Mouse (Mus musculus): ENCODE data around the gene 2300009A05Rik. TPM values are rescaled to one million over a fixed set of nuclear protein-coding genes. Genes with fewer than 3 reads are reported as not detected.

Gene 2300009A05Rik
- 18.7 TPM for total RNA-seq (2023)

DNA sequence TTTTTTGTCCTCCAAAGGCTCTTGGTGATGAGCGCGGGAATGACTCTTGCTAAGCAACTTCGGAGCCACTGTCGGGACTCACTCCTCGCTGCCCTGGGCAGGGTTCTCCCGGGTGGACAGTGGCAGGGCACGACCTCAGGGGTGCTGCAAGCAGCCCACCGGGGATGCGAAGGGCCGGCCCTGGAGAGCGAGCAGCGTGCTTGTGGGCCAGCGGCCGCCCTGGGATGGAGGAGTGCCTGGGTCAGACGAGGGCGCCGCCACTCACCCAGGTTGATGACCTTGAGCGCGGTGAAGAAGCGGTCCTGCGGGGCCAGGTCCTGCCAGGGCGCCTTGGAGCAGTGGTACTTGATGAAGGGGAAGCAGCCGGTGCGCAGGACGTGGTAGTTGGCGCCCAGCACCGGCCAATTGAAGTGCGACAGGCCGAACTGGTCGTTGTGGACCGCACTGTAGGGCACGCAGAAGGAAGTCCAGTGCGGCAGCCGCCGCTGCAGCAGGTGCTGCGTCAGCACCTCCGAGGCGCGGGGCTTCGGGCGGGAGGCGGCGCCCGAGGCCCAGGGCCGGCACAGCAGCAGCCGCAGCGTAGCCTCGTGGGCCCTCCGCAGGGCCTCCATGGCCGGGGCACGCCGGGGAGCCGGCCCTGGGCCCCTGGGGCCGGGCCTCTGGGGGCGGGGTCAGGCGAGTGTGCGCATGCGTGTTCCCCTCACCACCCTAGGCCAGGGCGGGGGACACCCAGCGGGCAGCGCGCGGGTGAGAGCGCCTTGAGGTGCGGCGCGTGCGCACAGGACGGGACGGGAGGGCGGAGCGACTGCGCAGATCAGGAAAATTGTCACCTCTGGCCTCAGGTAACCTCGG is at the start of gene 2300009A05Rik:
2300009A05Rik (minus strand) TSS at position 636 of the 852 bp plus-strand sequence.

DNA sequence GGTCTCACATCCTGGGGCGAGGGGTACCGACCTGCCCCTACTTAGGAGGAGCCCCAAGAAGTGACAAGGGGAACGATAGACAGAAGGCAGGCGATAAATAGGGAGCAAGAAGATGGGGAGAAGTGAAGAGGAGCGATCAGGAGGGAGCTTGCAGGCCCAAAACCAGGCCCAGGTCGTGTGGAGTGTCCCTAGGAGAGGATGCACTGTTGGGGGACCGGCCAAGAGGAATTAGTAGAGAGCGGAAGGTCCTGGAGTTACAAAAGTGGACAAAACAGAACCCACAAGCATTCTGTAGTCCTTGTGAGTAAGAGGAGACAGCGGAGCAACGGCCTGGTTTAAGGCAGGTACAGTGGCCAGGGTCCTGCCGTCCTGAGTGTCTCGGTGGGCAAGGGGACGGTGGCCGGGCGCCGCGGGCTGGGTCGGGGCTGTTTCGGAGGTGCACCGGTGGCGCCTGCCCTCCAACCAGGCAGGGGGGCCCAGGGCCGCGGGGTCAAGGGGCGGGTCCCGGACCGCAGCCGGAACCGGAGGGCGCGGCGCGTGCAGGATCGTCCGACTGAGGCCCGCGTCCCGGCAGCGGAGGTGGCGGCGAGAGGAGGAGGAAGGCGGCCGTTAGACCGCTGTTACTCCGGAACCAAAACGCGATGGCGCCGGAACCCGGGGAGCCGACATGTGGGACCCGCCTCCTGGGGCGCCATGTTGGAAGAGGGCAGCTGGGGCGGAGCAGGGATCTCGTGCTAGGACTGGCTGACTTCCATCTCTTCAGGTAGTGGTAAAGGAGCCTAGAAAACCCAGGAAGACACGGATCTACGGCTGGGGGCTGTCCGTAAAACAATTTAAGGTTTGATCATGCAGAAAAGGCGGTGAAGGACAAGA is 21.5 kb downstream of the 2300009A05Rik start, which contains the start of gene Map2k5:
Map2k5 (minus strand) TSS at position 633 of the 873 bp plus-strand sequence.

Other genes starting within 250 kb of the 2300009A05Rik start
- 43.5 TPM for gene Map2k5, start 21.3 kb downstream of the 2300009A05Rik start, total RNA-seq (2023)
- gene Iqch, start 203.2 kb upstream of the 2300009A05Rik start, total RNA-seq (2023), result not detected
- 20.1 TPM for gene Aagab, start 203.4 kb upstream of the 2300009A05Rik start, total RNA-seq (2023)